Mouse (Mus musculus) hindbrain, embryonic 14.5 days (tissue): ENCODE measurements at regions not wholly inside any gene's neighbourhood (a gene's known extent, or its start where the extent isn't known, plus 50 kb on each side); places are given as distances from the start of the nearest gene placed in this dataset.
A peak's percentile ranks its signal among the peaks of the same experiment; 100 is the strongest.

Source experiments
- ATAC-seq: fragments of 200-750 bp; cut with Nextera tagmentation; 2 replicates; pipeline ENCODE4 v1.8.0; 2017; ENCODE audit warnings: moderate number of reproducible peaks, mild to moderate bottlenecking, moderate TSS enrichment, moderate library complexity; ENCODE audit not compliant: low FRiP score
- DNase-seq: peaks from one replicate; pipeline ENCODE4 v3.0.0-alpha.2; 2015; ENCODE audit warnings: low spot score
- H3K27ac ChIP-seq: fragments of 300-500 bp; sonication (generic); 2 replicates; pipeline ENCODE4 v1.5.1; 2014; ENCODE audit warnings: mild to moderate bottlenecking, moderate library complexity
- H3K27me3 ChIP-seq: fragments of 300-500 bp; sonication (generic); 2 replicates; pipeline ENCODE4 v1.6.1; 2014; ENCODE audit warnings: mild to moderate bottlenecking, low read length, mixed read lengths; ENCODE audit not compliant: control insufficient read depth, insufficient read depth
- H3K36me3 ChIP-seq: fragments of 300-500 bp; sonication (generic); replicated peaks from 2 replicates; pipeline ENCODE4 v1.6.1; 2014; ENCODE audit not compliant: control insufficient read depth, insufficient read depth
- H3K4me1 ChIP-seq: fragments of 300-500 bp; sonication (generic); replicated peaks from 2 replicates; pipeline ENCODE4 v1.6.1; 2014; ENCODE audit warnings: antibody characterized with exemption, low read length, mixed read lengths; ENCODE audit not compliant: control insufficient read depth, insufficient read depth
- H3K4me2 ChIP-seq: fragments of 300-500 bp; sonication (generic); replicated peaks from 2 replicates; pipeline ENCODE4 v1.6.1; 2014; ENCODE audit warnings: mild to moderate bottlenecking, moderate library complexity
- H3K4me3 ChIP-seq: fragments of 300-500 bp; sonication (generic); replicated peaks from 2 replicates; pipeline ENCODE4 v1.5.1; 2014; ENCODE audit warnings: mild to moderate bottlenecking, low read length
- H3K9ac ChIP-seq: fragments of 300-500 bp; sonication (generic); 2 replicates; pipeline ENCODE4 v1.6.1; 2014
- H3K9me3 ChIP-seq: fragments of 300-500 bp; sonication (generic); 2 replicates; pipeline ENCODE4 v1.6.1; 2016; ENCODE audit warnings: low read length; ENCODE audit not compliant: control insufficient read depth
- WGBS: fragments of 180-500 bp; shearing (Covaris S2); extraction: QIAGEN DNeasy Blood & Tissue Kit; methylation state at CpG from one replicate; pipeline ENCODE4 v1.1.7; 2014; 5-methylcytosine and 5-hydroxymethylcytosine counted together

DNA sequence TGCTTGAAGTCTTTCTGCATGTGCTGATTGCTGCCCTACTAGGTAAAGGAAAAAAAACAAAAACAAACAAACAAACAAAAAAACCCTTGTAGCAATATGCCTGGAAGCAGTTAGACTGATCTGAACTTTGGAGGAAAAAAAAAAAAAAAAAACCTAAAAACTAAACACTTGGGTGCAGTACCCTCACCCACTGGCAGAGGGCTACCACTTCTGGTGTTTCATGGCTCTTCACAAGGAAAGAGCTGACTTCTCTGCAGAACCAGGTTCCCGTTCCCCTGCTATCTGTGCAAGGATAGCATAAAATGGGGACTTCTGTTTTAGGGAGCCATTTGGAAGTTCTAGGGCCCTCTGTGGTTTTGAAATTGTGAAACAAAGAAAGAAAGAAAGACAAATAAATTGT is 52.2 kb upstream of the Otud4 start:
- Histone ChIP-seq H3K4me1 (no peaks in the 10 kb centered on the region), H3K4me3 (no peak overlapping the region), H3K4me2 (no peak overlapping the region), H3K36me3 (no peaks in the 10 kb centered on the region), H3K9me3 (no peaks in the 10 kb centered on the region), H3K9ac (no peak overlapping the region), H3K27ac (no peak overlapping the region), H3K27me3 (no peaks in the 10 kb centered on the region)
- 40% methylated on average over 1 of the region's 1 CpGs for WGBS
- DNase-seq (peak; percentile 69), ATAC-seq (no peak)

GRCm38 (mm10) chr8:79584966-79585365 is 54.5 kb upstream of the Otud4 start:
- Histone ChIP-seq H3K27me3 (no peaks in the 10 kb centered on the region), H3K4me2 (no peak overlapping the region), H3K27ac (no peak overlapping the region), H3K4me3 (no peak overlapping the region), H3K9me3 (no peaks in the 10 kb centered on the region), H3K9ac (no peak overlapping the region), H3K36me3 (no peaks in the 10 kb centered on the region), H3K4me1 (no peaks in the 10 kb centered on the region)
- DNase-seq = peak; percentile 80
- 34% methylated on average over 3 of the region's 3 CpGs for WGBS
- ATAC-seq = no peak

- WGBS = 47% methylated on average over 6 of the region's 6 CpGs
- Histone ChIP-seq H3K9ac (no peak overlapping the region), H3K4me1 (no peaks in the 10 kb centered on the region), H3K27me3 (no peaks in the 10 kb centered on the region), H3K4me3 (no peak overlapping the region), H3K4me2 (no peak overlapping the region), H3K9me3 (no peaks in the 10 kb centered on the region), H3K36me3 (no peaks in the 10 kb centered on the region), H3K27ac (no peak overlapping the region)
- DNase-seq = no peak
- no peak for ATAC-seq
Observed at GRCm38 (mm10) chr8:79583326-79583725, 56.1 kb upstream of the Otud4 start.

DNA sequence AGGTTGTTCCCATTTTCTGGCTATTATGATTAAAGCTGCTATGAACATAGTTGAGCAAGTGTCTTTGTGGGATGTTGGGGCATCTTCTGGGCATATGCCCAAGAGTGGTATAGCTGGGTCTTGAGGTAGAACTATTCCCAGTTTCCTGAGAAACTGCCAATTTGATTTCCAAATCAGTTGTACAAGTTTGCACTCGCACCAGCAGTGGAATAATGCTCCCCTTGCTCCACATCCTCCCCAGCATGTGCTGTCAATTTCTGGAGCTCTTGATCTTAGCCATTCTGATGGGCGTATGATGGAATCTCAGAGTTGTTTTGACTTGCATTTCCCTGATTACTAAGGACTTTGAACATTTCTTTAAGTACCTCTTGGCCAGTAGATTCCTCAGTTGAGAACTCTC is 57.2 kb upstream of the Otud4 start:
- H3K27ac ChIP-seq = no peak overlapping the region
- no peaks in the 10 kb centered on the region for H3K27me3 ChIP-seq
- no peaks in the 10 kb centered on the region for H3K36me3 ChIP-seq
- no peak overlapping the region for H3K4me2 ChIP-seq
- no peaks in the 10 kb centered on the region for H3K9me3 ChIP-seq
- H3K4me1 ChIP-seq = no peaks in the 10 kb centered on the region
- H3K4me3 ChIP-seq = no peak overlapping the region
- 77% methylated on average over 2 of the region's 2 CpGs for WGBS
- ATAC-seq = no peak
- H3K9ac ChIP-seq = no peak overlapping the region
- DNase-seq = no peak

- Histone ChIP-seq H3K27ac (no peak overlapping the region), H3K9ac (no peak overlapping the region), H3K4me3 (no peak overlapping the region), H3K9me3 (no peaks in the 10 kb centered on the region), H3K4me2 (no peak overlapping the region), H3K27me3 (no peaks in the 10 kb centered on the region), H3K36me3 (no peaks in the 10 kb centered on the region), H3K4me1 (0 out of 2 replicates have a peak, but pooled peaks cover 3% of the 10 kb centered on the region)
- no peak for DNase-seq
- WGBS = 75% methylated on average over 7 of the region's 7 CpGs
- ATAC-seq = no peak
Observed at GRCm38 (mm10) chr8:79576086-79576485, 63.3 kb upstream of the Otud4 start.

- Histone ChIP-seq H3K36me3 (no peaks in the 10 kb centered on the region), H3K27me3 (no peaks in the 10 kb centered on the region), H3K9ac (no peak overlapping the region), H3K4me1 (0 out of 2 replicates have a peak, but pooled peaks cover 3% of the 10 kb centered on the region), H3K9me3 (no peaks in the 10 kb centered on the region), H3K4me2 (no peak overlapping the region), H3K27ac (no peak overlapping the region), H3K4me3 (no peak overlapping the region)
- DNase-seq (no peak), ATAC-seq (no peak)
- 57% methylated on average over 2 of the region's 2 CpGs for WGBS
Observed at GRCm38 (mm10) chr8:79575175-79575734, 64.2 kb upstream of the Otud4 start.

DNA sequence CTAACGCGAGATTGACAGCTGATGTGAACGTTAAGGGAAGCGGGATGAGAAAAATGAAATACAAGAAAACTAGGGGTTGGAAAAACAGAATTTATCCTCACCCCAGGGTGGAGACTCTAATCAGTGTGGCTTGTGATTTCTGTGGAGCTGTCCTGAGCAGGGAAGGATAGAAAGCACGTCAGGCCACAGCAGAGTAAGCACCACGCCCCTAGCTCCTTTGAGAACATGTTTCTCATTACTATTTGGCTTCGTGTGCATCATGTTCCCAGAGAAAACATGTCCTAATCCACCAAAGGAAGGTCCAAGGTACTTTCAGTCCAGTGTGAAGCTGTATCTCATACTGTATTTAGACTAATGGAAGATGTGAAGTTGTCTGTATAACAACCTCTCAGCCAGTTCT is 65.9 kb upstream of the Otud4 start:
- no peak overlapping the region for H3K4me2 ChIP-seq
- H3K27me3 ChIP-seq = no peaks in the 10 kb centered on the region
- H3K4me1 ChIP-seq = 0 out of 2 replicates have a peak, but pooled peaks cover 3% of the 10 kb centered on the region
- no peak for DNase-seq
- no peak overlapping the region for H3K9ac ChIP-seq
- H3K4me3 ChIP-seq = no peak overlapping the region
- no peaks in the 10 kb centered on the region for H3K36me3 ChIP-seq
- no peaks in the 10 kb centered on the region for H3K9me3 ChIP-seq
- no peak overlapping the region for H3K27ac ChIP-seq
- WGBS = 88% methylated on average over 7 of the region's 7 CpGs
- no peak for ATAC-seq

DNA sequence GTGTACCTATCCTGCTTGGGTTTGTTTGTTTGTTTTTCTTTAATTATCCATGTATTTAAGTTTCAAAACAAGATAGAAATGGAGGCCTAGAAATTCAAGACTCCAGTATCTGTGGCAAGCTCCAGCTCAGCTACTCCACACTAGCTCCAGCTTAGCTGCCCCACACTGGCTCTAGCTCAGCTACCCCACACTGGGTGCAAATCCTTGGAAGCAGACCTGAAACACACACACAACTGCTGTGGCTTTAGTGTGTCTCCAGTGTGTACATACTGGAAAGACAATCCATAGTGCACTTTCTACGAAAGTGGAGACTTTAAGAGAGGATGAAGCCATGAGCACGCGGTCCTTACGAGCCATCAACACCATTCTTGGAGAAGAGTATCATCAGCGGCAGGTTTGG is 66.9 kb upstream of the Otud4 start:
- ATAC-seq = no peak
- 96% methylated on average over 5 of the region's 5 CpGs for WGBS
- no peaks in the 10 kb centered on the region for H3K27me3 ChIP-seq
- no peak overlapping the region for H3K4me3 ChIP-seq
- no peak overlapping the region for H3K9ac ChIP-seq
- no peak for DNase-seq
- H3K27ac ChIP-seq = no peak overlapping the region
- H3K36me3 ChIP-seq = no peaks in the 10 kb centered on the region
- 0 out of 2 replicates have a peak, but pooled peaks cover 3% of the 10 kb centered on the region for H3K4me1 ChIP-seq
- H3K4me2 ChIP-seq = no peak overlapping the region
- no peaks in the 10 kb centered on the region for H3K9me3 ChIP-seq

GRCm38 (mm10) chr8:79563101-79563500 is 76.3 kb upstream of the Otud4 start:
- no peaks in the 10 kb centered on the region for H3K27me3 ChIP-seq
- DNase-seq = no peak
- no peaks in the 10 kb centered on the region for H3K36me3 ChIP-seq
- no peak overlapping the region for H3K27ac ChIP-seq
- no peak for ATAC-seq
- no peaks in the 10 kb centered on the region for H3K9me3 ChIP-seq
- H3K9ac ChIP-seq = no peak overlapping the region
- H3K4me1 ChIP-seq = no peaks in the 10 kb centered on the region
- no peak overlapping the region for H3K4me2 ChIP-seq
- WGBS = 66% methylated on average over 6 of the region's 6 CpGs
- H3K4me3 ChIP-seq = no peak overlapping the region

DNA sequence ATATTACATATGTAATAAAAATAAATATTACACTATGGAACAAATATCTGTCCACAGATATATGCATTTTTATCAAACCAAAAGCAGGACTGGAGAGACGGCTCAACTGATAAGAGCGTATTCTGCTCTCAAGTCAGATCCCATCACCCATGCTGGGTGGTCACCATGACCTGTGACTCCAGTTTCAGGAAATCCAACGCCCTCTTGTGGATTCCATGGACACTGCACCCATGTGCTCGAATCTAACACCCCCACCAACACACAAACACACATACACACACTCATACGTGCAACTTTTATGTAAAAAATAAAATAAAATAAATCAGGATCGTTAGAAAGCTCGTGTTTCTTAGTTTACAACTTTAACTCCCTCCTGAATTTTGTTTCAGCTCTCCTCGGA is 76.7 kb upstream of the Otud4 start:
- WGBS = 84% methylated on average over 8 of the region's 8 CpGs
- Histone ChIP-seq H3K9me3 (no peaks in the 10 kb centered on the region), H3K36me3 (no peaks in the 10 kb centered on the region), H3K27me3 (no peaks in the 10 kb centered on the region), H3K9ac (no peak overlapping the region), H3K27ac (no peak overlapping the region), H3K4me3 (no peak overlapping the region), H3K4me2 (no peak overlapping the region), H3K4me1 (no peaks in the 10 kb centered on the region)
- no peak for ATAC-seq
- no peak for DNase-seq
